ENCODE assay signal across 19 mouse cellular contexts in the genomic region with DNA sequence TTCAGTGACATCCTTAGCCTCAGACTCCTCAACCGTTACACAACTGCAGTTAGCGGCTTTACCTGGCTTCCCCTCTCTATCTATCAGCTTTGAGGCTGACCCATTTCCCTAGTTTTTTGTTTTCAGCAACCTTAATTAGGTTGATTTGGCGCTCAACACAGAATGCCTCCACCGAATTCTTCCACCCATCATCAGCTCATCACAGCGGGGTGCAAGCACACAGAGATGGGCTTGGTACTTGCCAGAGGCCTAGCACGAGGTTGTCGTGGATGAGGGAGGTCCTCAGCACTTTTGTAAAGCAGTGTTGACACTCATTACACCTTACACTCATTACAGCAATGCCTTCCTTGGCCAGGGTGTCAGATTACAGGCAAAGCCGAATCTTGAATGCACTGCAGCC. TPM values are rescaled to one million over a fixed set of nuclear protein-coding genes. Genes with fewer than 3 reads are reported as not detected.
"Had no signal": no experiment of that assay in that cellular context is flagged by ENCODE, and none has a peak within 500 bp of the region (broad histone marks: within the 10 kb centered on the region; RNA-seq: fewer than 3 reads in every experiment).

No protein-coding gene starts in this region.

- H3K9me3 ChIP-seq: limb, embryonic 12.5 days; liver, embryonic 15.5 days; midbrain, embryonic 15.5 days; neural tube, embryonic 13.5 days had no signal

- ATAC-seq: lung, postnatal 0 days; midbrain, embryonic 15.5 days had no signal

- H3K4me3 ChIP-seq: limb, embryonic 12.5 days; liver, embryonic 15.5 days; midbrain, embryonic 15.5 days; neural tube, embryonic 13.5 days had no signal

- H3K9ac ChIP-seq: limb, embryonic 12.5 days; liver, embryonic 15.5 days; midbrain, embryonic 15.5 days; neural tube, embryonic 13.5 days had no signal

- DNase-seq: kidney, adult 11 months; kidney, adult 9 months; kidney, postnatal 36 days; layer of hippocampus, adult 9-11 months; layer of hippocampus, postnatal 36 days; lung, adult 2 months; lung, postnatal 36 days; right cerebral cortex, postnatal 4 days; spleen, adult 18-20 months; thymus, adult 18-20 months; thymus, postnatal 25 days had no signal

- H3K4me2 ChIP-seq: limb, embryonic 12.5 days; liver, embryonic 11.5 days; liver, embryonic 15.5 days; midbrain, embryonic 11.5 days; midbrain, embryonic 15.5 days; neural tube, embryonic 13.5 days had no signal

- H3K36me3 ChIP-seq: limb, embryonic 12.5 days; liver, embryonic 15.5 days; midbrain, embryonic 15.5 days; neural tube, embryonic 13.5 days had no signal

- H3K4me1 ChIP-seq: liver, embryonic 15.5 days had no signal

- H3K27ac ChIP-seq: kidney, postnatal 0 days; liver, embryonic 15.5 days; midbrain, embryonic 15.5 days; neural tube, embryonic 13.5 days had no signal

RNA-seq across cellular contexts. Expression of a gene that starts 6.3 kb away (rescaled TPM):
- polyA plus RNA-seq: limb, embryonic 12.5 days; liver, embryonic 11.5 days had no signal
